Mouse (Mus musculus) ES-Bruce4 (cell line): ENCODE measurements around the gene Gm49601. TPM values are rescaled to one million over a fixed set of nuclear protein-coding genes. Genes with fewer than 3 reads are reported as not detected.

ENCODE experiments used
- H3K27ac ChIP-seq: 2 replicates; pipeline ENCODE4 v1.5.1; 2012; ENCODE audit warnings: low read length, inconsistent platforms; ENCODE audit not compliant: insufficient read depth
- H3K27me3 ChIP-seq: 2 replicates; pipeline ENCODE4 v1.6.1; 2012; ENCODE audit warnings: mild to moderate bottlenecking, low read length, inconsistent platforms; ENCODE audit not compliant: control insufficient read depth, poor library complexity, insufficient read depth, severe bottlenecking
- H3K36me3 ChIP-seq: 2 replicates; pipeline ENCODE4 v1.6.1; 2012; ENCODE audit warnings: inconsistent platforms, mild to moderate bottlenecking, low read length, moderate library complexity; ENCODE audit not compliant: control insufficient read depth, poor library complexity, insufficient read depth, severe bottlenecking
- H3K4me1 ChIP-seq: one replicate; pipeline ENCODE4 v1.8.1; 2011; ENCODE audit warnings: low read length; ENCODE audit not compliant: control insufficient read depth, insufficient read depth
- H3K4me3 ChIP-seq: 2 replicates; pipeline ENCODE4 v1.5.1; 2011; ENCODE audit warnings: low read depth, mild to moderate bottlenecking, low read length
- H3K9ac ChIP-seq: 2 replicates; pipeline ENCODE4 v1.6.1; 2012; ENCODE audit warnings: low read depth, mild to moderate bottlenecking, inconsistent platforms; ENCODE audit not compliant: poor library complexity, severe bottlenecking
- H3K9me3 ChIP-seq: replicated peaks from 2 replicates; pipeline ENCODE4 v1.6.1; 2012; ENCODE audit warnings: mild to moderate bottlenecking, low read length, inconsistent platforms; ENCODE audit not compliant: control insufficient read depth, poor library complexity, insufficient read depth, severe bottlenecking
- CTCF ChIP-seq: IDR thresholded peaks from one replicate; pipeline ENCODE4 v1.8.1; 2011; ENCODE audit warnings: low read depth, low read length
- EP300 ChIP-seq: IDR thresholded peaks from 2 replicates; pipeline ENCODE4 v1.6.1; 2011; ENCODE audit warnings: low read depth, low read length; ENCODE audit not compliant: insufficient read depth
- POLR2A ChIP-seq: IDR thresholded peaks from one replicate; pipeline ENCODE4 v1.8.1; 2011; ENCODE audit warnings: low read length; ENCODE audit not compliant: insufficient read depth
- polyA plus RNA-seq: library from polyadenylated mRNA; stranded (reverse); fragments of >200 nt; gene quantifications from 2 replicates; pipeline ENCODE4 v1.2.4, GENCODE M21; 2011; ENCODE audit warnings: low read depth; ENCODE audit not compliant: missing spikeins, insufficient read depth, insufficient read length

Gene Gm49601
- polyA plus RNA-seq, 1 experiment = not detected

- TF ChIP-seq CTCF = no peak
- TF ChIP-seq POLR2A = no peak
- TF ChIP-seq EP300 = no peak
- no peak overlapping the region for H3K4me3 ChIP-seq
- H3K27ac ChIP-seq = no peak overlapping the region
- H3K36me3 ChIP-seq = no peaks in the 10 kb centered on the region
- H3K4me1 ChIP-seq = no peaks in the 10 kb centered on the region
- H3K9me3 ChIP-seq = no peaks in the 10 kb centered on the region
- peaks cover 16% of the 10 kb centered on the region for H3K27me3 ChIP-seq
- no peak overlapping the region for H3K9ac ChIP-seq
Observed at GRCm38 (mm10) chr16:18577071-18577470, 49.2 kb downstream of the Gm49601 start.

- H3K27me3 ChIP-seq = 0 out of 2 replicates have a peak, but pooled peaks cover under 1% of the 10 kb centered on the region
- no peaks in the 10 kb centered on the region for H3K4me1 ChIP-seq
- H3K27ac ChIP-seq = no peak overlapping the region
- H3K4me3 ChIP-seq = no peak overlapping the region
- no peaks in the 10 kb centered on the region for H3K36me3 ChIP-seq
- no peak for TF ChIP-seq EP300
- TF ChIP-seq POLR2A = no peak
- TF ChIP-seq CTCF = no peak
- no peak overlapping the region for H3K9ac ChIP-seq
- no peaks in the 10 kb centered on the region for H3K9me3 ChIP-seq
Observed at GRCm38 (mm10) chr16:18574196-18574595, 52.0 kb downstream of the Gm49601 start.

Other genes with a start within 250 kb of the Gm49601 start
- gene Txnrd2, start 200.0 kb downstream of the Gm49601 start, polyA plus RNA-seq = 7.1 and 9.3 TPM in 2 replicates
- 13.6 and 15.4 TPM in 2 replicates for gene Comt, start 199.6 kb downstream of the Gm49601 start, polyA plus RNA-seq
- 13.7 and 16.2 TPM in 2 replicates for gene Gnb1l, start 127.7 kb downstream of the Gm49601 start, polyA plus RNA-seq
- 11.5 and 12.7 TPM in 2 replicates for gene Rtl10, start 127.5 kb downstream of the Gm49601 start, polyA plus RNA-seq
- 0.29 TPM in 1 of 2 replicates, not detected in the other for gene Tbx1, start 35.8 kb downstream of the Gm49601 start, polyA plus RNA-seq
- gene Gp1bb, start 4.0 kb downstream of the Gm49601 start, polyA plus RNA-seq = not detected in 2 replicates
- gene Sept5, start 3.5 kb upstream of the Gm49601 start, polyA plus RNA-seq = 1.8 and 5.2 TPM in 2 replicates
- 0.42 and 0.94 TPM in 2 replicates for gene Cldn5, start 150.4 kb upstream of the Gm49601 start, polyA plus RNA-seq
- gene Ufd1, start 185.4 kb upstream of the Gm49601 start, polyA plus RNA-seq = 67.2 and 67.3 TPM in 2 replicates
- gene Cdc45, start 185.6 kb upstream of the Gm49601 start, polyA plus RNA-seq = 48.1 and 48.5 TPM in 2 replicates
- gene 2510002D24Rik, start 210.2 kb upstream of the Gm49601 start, polyA plus RNA-seq = 23.9 and 24.7 TPM in 2 replicates
- 4.3 and 4.7 TPM in 2 replicates for gene Gm28539, start 210.2 kb upstream of the Gm49601 start, polyA plus RNA-seq